Mouse (Mus musculus) small intestine, adult 2 months (tissue): ENCODE data around the gene Xylt1.

Source experiments
- CTCF ChIP-seq: fragments of 200-500 bp; IDR thresholded peaks from 2 replicates; pipeline ENCODE4 v1.5.1; 2012; ENCODE audit warnings: low read depth, mild to moderate bottlenecking, control low read depth, inconsistent platforms, low read length, moderate library complexity, mixed read lengths; ENCODE audit not compliant: insufficient replicate concordance, insufficient read length; ENCODE audit errors: extremely low read depth
- POLR2A ChIP-seq: fragments of 200-500 bp; IDR thresholded peaks from 2 replicates; pipeline ENCODE4 v1.6.1; 2012; ENCODE audit warnings: low read depth, mild to moderate bottlenecking, control low read depth, inconsistent platforms, low read length, moderate library complexity

- no peak for TF ChIP-seq POLR2A
- no peak for TF ChIP-seq CTCF
These were observed 71.5 kb downstream of the Xylt1 start for GRCm38 (mm10) chr7:117452269-117452668.
